8 mouse cellular contexts compared by ENCODE assay signal in genomic region chr19:44312007-44312360, GRCm38 (mm10). TPM values are rescaled to one million over a fixed set of nuclear protein-coding genes. Genes with fewer than 3 reads are reported as not detected.
A peak's percentile ranks its signal among the peaks of the same experiment; 100 is the strongest.
DNase-seq lines count a peak whose midpoint lies in the region; ATAC-seq and TF ChIP-seq lines count a peak whose summit lies in the region.

No protein-coding gene starts in this region.

- 20% methylated on average over 4 of the region's 4 CpGs for WGBS in hindbrain, embryonic 13.5 days
- 26% methylated on average over 4 of the region's 4 CpGs for WGBS in hindbrain, embryonic 11.5 days
- 23% methylated on average over 4 of the region's 4 CpGs for WGBS in midbrain, embryonic 13.5 days

- TF ChIP-seq EP300 in MEL (IDR thresholded peaks at IDR 0.05; ENCODE audit: low read depth in 1 of 2, low read length in 2 of 2), result peak in 1 of 2 experiments; percentile 18; a peak in 2 of 4 replicates

- no peaks in the 10 kb centered on the region for H3K27me3 ChIP-seq in hindbrain, embryonic 13.5 days
- H3K27me3 ChIP-seq in hindbrain, embryonic 11.5 days (ENCODE audit: control insufficient read depth, insufficient read depth, low read length), result no peaks in the 10 kb centered on the region
- H3K27me3 ChIP-seq in MEL (ENCODE audit: control insufficient read depth in 1 of 2, insufficient read depth in 2 of 2, low read length in 2 of 2), result no peaks in the 10 kb centered on the region
- H3K27me3 ChIP-seq in midbrain, embryonic 13.5 days, result no peaks in the 10 kb centered on the region

- H3K79me2 ChIP-seq in MEL (ENCODE audit: control insufficient read depth, insufficient read depth, low read length, poor library complexity), result no peaks in the 10 kb centered on the region

- no peak for TF ChIP-seq CTCF in MEL (IDR thresholded peaks at IDR 0.05 in 2 of 3, conservative IDR thresholded peaks at IDR 0.05 in 1 of 3; ENCODE audit: control insufficient read depth in 1 of 3, insufficient read depth in 1 of 3, low read depth in 2 of 3, low read length in 3 of 3, poor library complexity in 1 of 3, severe bottlenecking in 1 of 3)

- H3K4me2 ChIP-seq in hindbrain, embryonic 13.5 days, result no peak overlapping the region
- no peak overlapping the region for H3K4me2 ChIP-seq in hindbrain, embryonic 11.5 days (replicated peaks; ENCODE audit: low read depth, low read length)
- no peak overlapping the region for H3K4me2 ChIP-seq in midbrain, embryonic 13.5 days (replicated peaks)

- no peak overlapping the region for H3K9ac ChIP-seq in hindbrain, embryonic 13.5 days
- no peak overlapping the region for H3K9ac ChIP-seq in hindbrain, embryonic 11.5 days (ENCODE audit: low read depth, low read length)
- no peak overlapping the region for H3K9ac ChIP-seq in MEL (ENCODE audit: control insufficient read depth, low read depth, low read length, poor library complexity, severe bottlenecking)
- no peak overlapping the region for H3K9ac ChIP-seq in midbrain, embryonic 13.5 days (replicated peaks)

- H3K9me3 ChIP-seq in hindbrain, embryonic 13.5 days, result no peaks in the 10 kb centered on the region
- H3K9me3 ChIP-seq in hindbrain, embryonic 11.5 days (ENCODE audit: control insufficient read depth, low read length), result no peaks in the 10 kb centered on the region
- no peaks in the 10 kb centered on the region for H3K9me3 ChIP-seq in MEL (replicated peaks; ENCODE audit: insufficient read depth, low read length)
- no peaks in the 10 kb centered on the region for H3K9me3 ChIP-seq in midbrain, embryonic 13.5 days

- peak overlapping the region; percentile 55; the same call in 1 of the 2 replicates for H3K27ac ChIP-seq in hindbrain, embryonic 13.5 days
- H3K27ac ChIP-seq in hindbrain, embryonic 11.5 days (ENCODE audit: low read depth, low read length), result no peak overlapping the region
- H3K27ac ChIP-seq in MEL (ENCODE audit: control insufficient read depth, low read depth, low read length), result no peak overlapping the region
- H3K27ac ChIP-seq in midbrain, embryonic 13.5 days, result peak overlapping the region; percentile 26; the same call in 1 of the 2 replicates

- no peak for ATAC-seq in hindbrain, embryonic 13.5 days (ENCODE audit: low FRiP score)
- ATAC-seq in hindbrain, embryonic 11.5 days (ENCODE audit: low FRiP score), result no peak
- ATAC-seq in midbrain, embryonic 13.5 days, result no peak
- ATAC-seq in cerebellum, adult (ENCODE audit: insufficient number of reproducible peaks, low FRiP score, low TSS enrichment), result no peak

- no peak for DNase-seq in hindbrain, embryonic 11.5 days (ENCODE audit: low spot score)
- DNase-seq in MEL (ENCODE audit: low read depth, low spot score), result peak; percentile 42
- DNase-seq in adrenal gland, postnatal 36 days, result peak; percentile 81 to 83
- DNase-seq in T-cell, adult 2 months (ENCODE audit: low spot score), result no peak
- DNase-seq in gastrocnemius, postnatal 14 days, result no peak

- no peak for TF ChIP-seq RAD21 in MEL (IDR thresholded peaks at IDR 0.05; ENCODE audit: low read depth, low read length)

- H3K4me1 ChIP-seq in hindbrain, embryonic 13.5 days (replicated peaks), result peaks cover 30% of the 10 kb centered on the region
- H3K4me1 ChIP-seq in hindbrain, embryonic 11.5 days (replicated peaks; ENCODE audit: control insufficient read depth, insufficient read depth, low read length), result 0 out of 2 replicates have a peak, but pooled peaks cover 3% of the 10 kb centered on the region
- H3K4me1 ChIP-seq in MEL (ENCODE audit: control insufficient read depth in 1 of 2, insufficient read depth in 2 of 2, low read length in 2 of 2), result peaks cover 10 to 26% of the 10 kb centered on the region in 2 experiments
- peaks cover 37% of the 10 kb centered on the region for H3K4me1 ChIP-seq in midbrain, embryonic 13.5 days (replicated peaks)

- no peak for TF ChIP-seq POLR2A in MEL (IDR thresholded peaks at IDR 0.05; ENCODE audit: control insufficient read depth in 1 of 2, insufficient read depth in 1 of 2, low read depth in 1 of 2, low read length in 2 of 2, poor library complexity in 1 of 2)

- no peak overlapping the region for H3K4me3 ChIP-seq in hindbrain, embryonic 13.5 days
- H3K4me3 ChIP-seq in hindbrain, embryonic 11.5 days (ENCODE audit: low read depth, low read length), result no peak overlapping the region
- H3K4me3 ChIP-seq in MEL (ENCODE audit: control insufficient read depth in 1 of 2, insufficient read depth in 1 of 2, low read depth in 2 of 2, low read length in 2 of 2), result no peak overlapping the region
- H3K4me3 ChIP-seq in midbrain, embryonic 13.5 days (replicated peaks), result no peak overlapping the region

- peaks cover 17% of the 10 kb centered on the region for H3K36me3 ChIP-seq in hindbrain, embryonic 13.5 days
- no peaks in the 10 kb centered on the region for H3K36me3 ChIP-seq in hindbrain, embryonic 11.5 days (ENCODE audit: control insufficient read depth, insufficient read depth, low read length)
- peaks cover 0 to 19% of the 10 kb centered on the region in 2 experiments; a peak in 2 of 4 replicates for H3K36me3 ChIP-seq in MEL (ENCODE audit: control insufficient read depth in 1 of 2, insufficient read depth in 2 of 2, low read length in 2 of 2)
- peaks cover 20% of the 10 kb centered on the region for H3K36me3 ChIP-seq in midbrain, embryonic 13.5 days

- intact Hi-C loops in gastrocnemius, postnatal 14 days (cut with DNase I; ENCODE audit: low total_unique reads), result no loop called here

TF ChIP-seq in MEL, 35 proteins besides CTCF, POLR2A, EP300 and RAD21:
- 0 out of 2 replicates have a peak, but pooled peaks have one; percentile 6 for TF ChIP-seq TAL1 (IDR thresholded peaks at IDR 0.05; ENCODE audit: low read length)
- no peak for TF ChIP-seq NELFE (IDR thresholded peaks at IDR 0.05; ENCODE audit: low read depth, low read length)

RNA-seq across cellular contexts. Expression of gene Scd2, which starts 18.5 kb away (rescaled TPM):
- 246 and 249 TPM in 2 replicates for polyA plus RNA-seq in hindbrain, embryonic 13.5 days (2015; fragmentation: Nextera tagmentation; extraction: Ambion mirVana)
- polyA plus RNA-seq in hindbrain, embryonic 11.5 days (2014; fragmentation: Nextera tagmentation; extraction: Ambion mirVana), result 314 and 349 TPM in 2 replicates
- 392 and 554 TPM in 2 replicates for total RNA-seq in MEL (2012; rRNA removed)
- 100 to 1,000 TPM in 1 of 2 experiments, 10 to 100 TPM in 1; 47.4 to 593 TPM for polyA plus RNA-seq in MEL (2012; ENCODE audit: insufficient read depth in 1 of 2, insufficient read length in 2 of 2, low read depth in 1 of 2, low replicate concordance in 2 of 2, missing spikeins in 1 of 2)
- 100 to 1,000 TPM; 596 to 993 TPM for total RNA-seq in adrenal gland, postnatal 36 days (2021)
- polyA plus RNA-seq in midbrain, embryonic 13.5 days (2015; fragmentation: Nextera tagmentation; extraction: Ambion mirVana), result 254 and 259 TPM in 2 replicates
- 10 to 100 TPM; 22.8 to 54.0 TPM for total RNA-seq in gastrocnemius, postnatal 14 days (2021)

RNA-seq across cellular contexts. Expression of gene Scd4, which starts 20.9 kb away (rescaled TPM):
- polyA plus RNA-seq in hindbrain, embryonic 13.5 days (2015; fragmentation: Nextera tagmentation; extraction: Ambion mirVana), result 0.09 and 0.19 TPM in 2 replicates
- polyA plus RNA-seq in hindbrain, embryonic 11.5 days (2014; fragmentation: Nextera tagmentation; extraction: Ambion mirVana), result 0.06 TPM in 1 of 2 replicates, not detected in the other
- 0.16 and 0.31 TPM in 2 replicates for total RNA-seq in MEL (2012; rRNA removed)
- under 1 TPM in 1 of 2 experiments, not detected in 1; 0.36 TPM for polyA plus RNA-seq in MEL (2012; ENCODE audit: insufficient read depth in 1 of 2, insufficient read length in 2 of 2, low read depth in 1 of 2, low replicate concordance in 2 of 2, missing spikeins in 1 of 2)
- total RNA-seq in adrenal gland, postnatal 36 days (2021), result 1 to 10 TPM; 5.1 to 8.5 TPM
- 0.08 TPM in 2 replicates for polyA plus RNA-seq in midbrain, embryonic 13.5 days (2015; fragmentation: Nextera tagmentation; extraction: Ambion mirVana)
- total RNA-seq in gastrocnemius, postnatal 14 days (2021), result under 1 TPM; 0.24 to 0.29 TPM

Comparison
In these comparisons a context has a peak if more than half of its experiments do, and no peak if none do; other contexts are left out.
1. H3K27ac ChIP-seq: peak in hindbrain, embryonic 13.5 days (single experiment) and midbrain, embryonic 13.5 days (single experiment); none in hindbrain, embryonic 11.5 days (single experiment) and MEL (single experiment).
2. DNase-seq: peak in MEL (single experiment) and adrenal gland, postnatal 36 days (2 of 2); none in hindbrain, embryonic 11.5 days (single experiment), T-cell, adult 2 months (single experiment) and gastrocnemius, postnatal 14 days (single experiment).